Mouse (Mus musculus): ENCODE results near the gene Efcab9. TPM values are rescaled to one million over a fixed set of nuclear protein-coding genes. Genes with fewer than 3 reads are reported as not detected.
"Not testable (repeated sequence)": the region's sequence is repeated elsewhere in the genome, so short reads cannot be mapped to it uniquely, and the experiment has no call there.

The Efcab9 gene
- polyA plus RNA-seq, 1 experiment from 2014 or later = not detected

GRCm38 (mm10) chr11:32514853-32515252, 17.0 kb downstream of the Efcab9 start:
- not testable (repeated sequence) for H3K4me1 ChIP-seq (replicated peaks; ENCODE audit: control insufficient read depth, insufficient read depth, low read length); H3K27me3 ChIP-seq (replicated peaks; ENCODE audit: control insufficient read depth, insufficient read depth, low read length); H3K9me3 ChIP-seq (ENCODE audit: control insufficient read depth, low read length); H3K4me2 ChIP-seq (ENCODE audit: low read length); ATAC-seq; H3K4me3 ChIP-seq (replicated peaks; ENCODE audit: low read length); H3K36me3 ChIP-seq (ENCODE audit: control insufficient read depth, insufficient read depth); H3K27ac ChIP-seq (ENCODE audit: low read length); H3K9ac ChIP-seq (replicated peaks; ENCODE audit: low read depth, low read length)
- 96% methylated on average over 4 of the region's 5 CpGs for WGBS

- no peaks in the 10 kb centered on the region for H3K9me3 ChIP-seq (ENCODE audit: control insufficient read depth, low read length)
- 70% methylated on average over 1 of the region's 1 CpGs for WGBS
- no peak overlapping the region for H3K4me2 ChIP-seq (ENCODE audit: low read length)
- H3K4me3 ChIP-seq (replicated peaks; ENCODE audit: low read length) = no peak overlapping the region
- no peak for ATAC-seq
- peaks cover under 1% of the 10 kb centered on the region; the same call in 1 of the 2 replicates for H3K4me1 ChIP-seq (replicated peaks; ENCODE audit: control insufficient read depth, insufficient read depth, low read length)
- peaks cover under 1% of the 10 kb centered on the region; the same call in 1 of the 2 replicates for H3K36me3 ChIP-seq (ENCODE audit: control insufficient read depth, insufficient read depth)
- H3K27me3 ChIP-seq (replicated peaks; ENCODE audit: control insufficient read depth, insufficient read depth, low read length) = no peaks in the 10 kb centered on the region
- no peak overlapping the region for H3K9ac ChIP-seq (replicated peaks; ENCODE audit: low read depth, low read length)
- no peak overlapping the region for H3K27ac ChIP-seq (ENCODE audit: low read length)
Observed at GRCm38 (mm10) chr11:32510930-32511329, 21.0 kb downstream of the Efcab9 start.

- no peaks in the 10 kb centered on the region for H3K36me3 ChIP-seq (ENCODE audit: control insufficient read depth, insufficient read depth)
- ATAC-seq = no peak
- H3K4me1 ChIP-seq (replicated peaks; ENCODE audit: control insufficient read depth, insufficient read depth, low read length) = no peaks in the 10 kb centered on the region
- H3K9ac ChIP-seq (replicated peaks; ENCODE audit: low read depth, low read length) = no peak overlapping the region
- H3K4me3 ChIP-seq (replicated peaks; ENCODE audit: low read length) = no peak overlapping the region
- H3K27me3 ChIP-seq (replicated peaks; ENCODE audit: control insufficient read depth, insufficient read depth, low read length) = no peaks in the 10 kb centered on the region
- no peak overlapping the region for H3K27ac ChIP-seq (ENCODE audit: low read length)
- 85% methylated on average over 7 of the region's 7 CpGs for WGBS
- H3K9me3 ChIP-seq (ENCODE audit: control insufficient read depth, low read length) = no peaks in the 10 kb centered on the region
- no peak overlapping the region for H3K4me2 ChIP-seq (ENCODE audit: low read length)
Observed at GRCm38 (mm10) chr11:32505091-32505739, 26.7 kb downstream of the Efcab9 start.

GRCm38 (mm10) chr11:32503711-32504110, 28.2 kb downstream of the Efcab9 start:
- no peaks in the 10 kb centered on the region for H3K9me3 ChIP-seq (ENCODE audit: control insufficient read depth, low read length)
- ATAC-seq = no peak
- no peaks in the 10 kb centered on the region for H3K36me3 ChIP-seq (ENCODE audit: control insufficient read depth, insufficient read depth)
- no peak overlapping the region for H3K4me3 ChIP-seq (replicated peaks; ENCODE audit: low read length)
- WGBS = 96% methylated on average over 2 of the region's 2 CpGs
- H3K4me2 ChIP-seq (ENCODE audit: low read length) = no peak overlapping the region
- H3K9ac ChIP-seq (replicated peaks; ENCODE audit: low read depth, low read length) = no peak overlapping the region
- peaks cover 4% of the 10 kb centered on the region for H3K4me1 ChIP-seq (replicated peaks; ENCODE audit: control insufficient read depth, insufficient read depth, low read length)
- no peaks in the 10 kb centered on the region for H3K27me3 ChIP-seq (replicated peaks; ENCODE audit: control insufficient read depth, insufficient read depth, low read length)
- H3K27ac ChIP-seq (ENCODE audit: low read length) = no peak overlapping the region

GRCm38 (mm10) chr11:32499931-32500330, 31.9 kb downstream of the Efcab9 start:
- no peaks in the 10 kb centered on the region for H3K36me3 ChIP-seq (ENCODE audit: control insufficient read depth, insufficient read depth)
- 94% methylated on average over 4 of the region's 4 CpGs for WGBS
- no peak overlapping the region for H3K4me3 ChIP-seq (replicated peaks; ENCODE audit: low read length)
- no peaks in the 10 kb centered on the region for H3K27me3 ChIP-seq (replicated peaks; ENCODE audit: control insufficient read depth, insufficient read depth, low read length)
- no peaks in the 10 kb centered on the region for H3K9me3 ChIP-seq (ENCODE audit: control insufficient read depth, low read length)
- H3K4me1 ChIP-seq (replicated peaks; ENCODE audit: control insufficient read depth, insufficient read depth, low read length) = peaks cover 10% of the 10 kb centered on the region
- H3K4me2 ChIP-seq (ENCODE audit: low read length) = no peak overlapping the region
- ATAC-seq = no peak
- H3K27ac ChIP-seq (ENCODE audit: low read length) = no peak overlapping the region
- H3K9ac ChIP-seq (replicated peaks; ENCODE audit: low read depth, low read length) = no peak overlapping the region

- no peak overlapping the region for H3K9ac ChIP-seq (replicated peaks; ENCODE audit: low read depth, low read length)
- whole genome bisulfite sequencing = 58% methylated on average over 7 of the region's 7 CpGs
- H3K4me3 ChIP-seq (replicated peaks; ENCODE audit: low read length) = no peak overlapping the region
- ATAC-seq = peak; percentile 58; the same call in 1 of the 2 replicates
- no peak overlapping the region for H3K4me2 ChIP-seq (ENCODE audit: low read length)
- H3K4me1 ChIP-seq (replicated peaks; ENCODE audit: control insufficient read depth, insufficient read depth, low read length) = peaks cover 10% of the 10 kb centered on the region
- no peaks in the 10 kb centered on the region for H3K27me3 ChIP-seq (replicated peaks; ENCODE audit: control insufficient read depth, insufficient read depth, low read length)
- H3K9me3 ChIP-seq (ENCODE audit: control insufficient read depth, low read length) = no peaks in the 10 kb centered on the region
- no peaks in the 10 kb centered on the region for H3K36me3 ChIP-seq (ENCODE audit: control insufficient read depth, insufficient read depth)
- H3K27ac ChIP-seq (ENCODE audit: low read length) = no peak overlapping the region
Observed at GRCm38 (mm10) chr11:32498757-32499535, 32.9 kb downstream of the Efcab9 start.

GRCm38 (mm10) chr11:32495283-32495682, 36.6 kb downstream of the Efcab9 start:
- Histone ChIP-seq H3K27me3 (replicated peaks; ENCODE audit: control insufficient read depth, insufficient read depth, low read length) (no peaks in the 10 kb centered on the region), H3K9me3 (ENCODE audit: control insufficient read depth, low read length) (no peaks in the 10 kb centered on the region), H3K4me1 (replicated peaks; ENCODE audit: control insufficient read depth, insufficient read depth, low read length) (peaks cover 15% of the 10 kb centered on the region), H3K4me3 (replicated peaks; ENCODE audit: low read length) (no peak overlapping the region), H3K27ac (ENCODE audit: low read length) (no peak overlapping the region), H3K36me3 (ENCODE audit: control insufficient read depth, insufficient read depth) (no peaks in the 10 kb centered on the region), H3K9ac (replicated peaks; ENCODE audit: low read depth, low read length) (no peak overlapping the region), H3K4me2 (ENCODE audit: low read length) (no peak overlapping the region)
- no peak for ATAC-seq
- WGBS = 87% methylated on average over 2 of the region's 2 CpGs

- Histone ChIP-seq H3K36me3 (ENCODE audit: control insufficient read depth, insufficient read depth) (no peaks in the 10 kb centered on the region), H3K9me3 (ENCODE audit: control insufficient read depth, low read length) (no peaks in the 10 kb centered on the region), H3K4me1 (replicated peaks; ENCODE audit: control insufficient read depth, insufficient read depth, low read length) (peaks cover 7% of the 10 kb centered on the region), H3K4me3 (replicated peaks; ENCODE audit: low read length) (no peak overlapping the region), H3K4me2 (ENCODE audit: low read length) (no peak overlapping the region), H3K27ac (ENCODE audit: low read length) (no peak overlapping the region), H3K27me3 (replicated peaks; ENCODE audit: control insufficient read depth, insufficient read depth, low read length) (no peaks in the 10 kb centered on the region), H3K9ac (replicated peaks; ENCODE audit: low read depth, low read length) (no peak overlapping the region)
- ATAC-seq = no peak
Observed at GRCm38 (mm10) chr11:32493312-32493711, 38.6 kb downstream of the Efcab9 start.

GRCm38 (mm10) chr11:32491079-32491478, 40.8 kb downstream of the Efcab9 start:
- no peak for ATAC-seq
- Histone ChIP-seq H3K4me2 (ENCODE audit: low read length) (no peak overlapping the region), H3K27ac (ENCODE audit: low read length) (no peak overlapping the region), H3K27me3 (replicated peaks; ENCODE audit: control insufficient read depth, insufficient read depth, low read length) (no peaks in the 10 kb centered on the region), H3K9me3 (ENCODE audit: control insufficient read depth, low read length) (no peaks in the 10 kb centered on the region), H3K4me3 (replicated peaks; ENCODE audit: low read length) (no peak overlapping the region), H3K9ac (replicated peaks; ENCODE audit: low read depth, low read length) (no peak overlapping the region), H3K4me1 (replicated peaks; ENCODE audit: control insufficient read depth, insufficient read depth, low read length) (0 out of 2 replicates have a peak, but pooled peaks cover 5% of the 10 kb centered on the region), H3K36me3 (ENCODE audit: control insufficient read depth, insufficient read depth) (no peaks in the 10 kb centered on the region)
- 97% methylated on average over 2 of the region's 2 CpGs for WGBS
